Mouse (Mus musculus) gastrocnemius, adult 8-10 months (tissue): ENCODE results near the gene Mfap5. TPM values are rescaled to one million over a fixed set of nuclear protein-coding genes. Genes with fewer than 3 reads are reported as not detected.
"Not testable (repeated sequence)": the region's sequence is repeated elsewhere in the genome, so short reads cannot be mapped to it uniquely, and the experiment has no call there.

ENCODE experiments used
- DNase-seq, 2 experiments: peaks; one replicate each; pipeline ENCODE4 v3.0.0; 2022; ENCODE audit warnings: low spot score in 2 of 2
- total RNA-seq, 4 experiments: library from RNA; stranded (reverse); gene quantifications; 2 replicates each; pipeline ENCODE4 v1.2.4; 2022

Mfap5 gene
- total RNA-seq, 4 experiments from 2014 or later, result 9.2 to 17.7 (median 13.8) TPM

DNA sequence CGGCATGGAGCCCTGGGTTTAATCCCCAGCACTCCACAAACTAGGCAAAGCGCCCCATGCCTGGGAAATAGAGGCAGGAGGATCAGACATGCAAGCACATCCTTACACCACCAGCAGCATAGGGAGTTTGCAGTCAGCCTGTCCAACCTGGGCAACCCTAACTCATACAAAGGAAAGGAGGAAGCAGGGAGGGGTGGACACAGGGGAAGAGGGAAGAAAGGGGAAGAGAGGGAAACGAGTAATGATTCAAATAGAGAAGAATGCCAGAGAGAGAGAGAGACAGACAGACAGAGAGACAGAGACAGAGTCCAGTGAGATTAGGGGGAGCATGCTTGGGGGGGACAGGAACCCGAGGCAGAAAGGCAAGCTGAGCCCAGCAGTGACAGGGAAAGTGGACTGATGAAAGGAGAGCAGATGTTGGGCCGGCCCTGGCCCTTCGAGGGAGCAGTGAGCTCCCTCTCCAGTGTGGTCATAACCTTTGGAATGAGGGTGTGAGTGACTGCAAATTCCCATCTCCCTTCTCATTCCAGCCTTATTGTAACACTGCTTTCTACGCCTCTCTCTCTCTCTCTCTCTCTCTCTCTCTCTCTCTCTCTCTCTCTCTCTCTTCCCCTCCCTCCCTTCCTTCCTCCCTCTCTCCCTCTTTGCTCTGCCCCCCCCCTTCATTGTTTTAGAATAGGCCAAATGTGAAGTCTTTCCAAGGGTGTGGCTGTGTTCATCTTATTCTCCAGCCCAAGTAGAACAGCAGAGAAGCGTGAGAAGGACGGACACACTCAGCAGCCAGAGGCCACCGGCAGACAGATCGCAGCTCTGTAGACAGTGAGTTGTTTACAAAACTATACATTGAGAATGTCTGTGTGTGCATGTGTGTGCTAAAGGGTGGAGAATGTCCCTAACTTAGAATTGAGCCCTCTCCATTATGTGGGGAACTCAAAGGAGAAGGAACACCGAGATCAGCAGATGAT is 7.6 kb downstream of the Mfap5 start:
- DNase-seq, result no peak

DNA sequence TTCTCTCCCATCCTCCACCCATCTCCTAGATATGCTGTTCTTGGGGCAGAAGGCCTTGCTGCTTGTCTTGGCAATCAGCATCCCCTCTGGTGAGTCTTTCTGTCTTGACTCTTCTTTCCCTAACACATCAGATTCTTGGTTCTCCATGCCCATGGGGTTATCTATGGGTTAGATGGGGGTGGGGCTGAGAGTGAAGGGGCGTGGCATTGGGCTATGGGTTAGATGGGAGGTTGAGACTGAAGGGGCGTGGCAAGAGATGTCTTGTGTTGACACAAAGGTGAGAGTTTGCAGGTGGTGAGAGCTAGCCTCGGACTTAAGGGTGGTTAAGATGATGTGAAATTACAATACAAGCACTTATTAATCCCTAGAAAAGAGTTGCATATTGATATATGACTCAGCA is 8.7 kb downstream of the Mfap5 start:
- no peak for DNase-seq

DNA sequence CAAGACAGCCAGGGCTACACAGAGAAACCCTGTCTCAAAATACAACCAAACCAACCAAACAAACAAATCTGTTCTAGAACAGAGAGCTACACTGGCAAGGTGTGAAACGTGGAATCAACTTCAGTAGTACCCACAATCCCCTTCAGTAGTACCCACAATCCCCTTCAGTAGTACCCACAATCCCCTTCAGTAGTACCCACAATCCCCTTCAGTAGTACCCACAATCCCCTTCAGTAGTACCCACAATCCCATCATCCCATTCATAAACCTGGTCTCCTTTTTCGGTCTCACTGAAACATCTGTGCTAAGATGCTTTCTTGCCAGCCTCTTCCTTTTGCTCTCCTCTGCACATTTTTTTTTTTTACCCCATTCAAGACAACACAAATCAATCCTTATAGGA is 10.1 kb downstream of the Mfap5 start:
- not testable (repeated sequence) for DNase-seq

DNA sequence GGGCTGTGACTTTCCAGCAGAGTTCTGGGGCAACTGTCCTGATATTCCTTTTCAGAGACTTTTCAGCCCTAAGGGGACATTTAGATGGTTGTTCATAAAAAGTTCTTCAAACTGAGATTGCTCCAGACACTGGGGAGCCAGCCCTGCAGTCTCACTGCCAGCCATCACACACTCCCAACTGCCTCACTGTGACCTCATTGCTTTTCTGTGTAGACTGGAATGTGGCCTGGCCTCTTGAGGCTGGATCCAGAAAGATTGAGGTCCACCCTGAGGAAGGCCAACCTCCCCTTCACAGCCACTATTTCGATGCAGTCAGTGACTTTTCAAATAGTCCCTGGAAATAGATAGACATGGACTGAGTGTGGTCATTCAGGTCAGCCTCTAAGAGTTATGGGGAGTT is 12.0 kb downstream of the Mfap5 start:
- DNase-seq, result peak in 1 of 2 experiments; percentile 22

DNA sequence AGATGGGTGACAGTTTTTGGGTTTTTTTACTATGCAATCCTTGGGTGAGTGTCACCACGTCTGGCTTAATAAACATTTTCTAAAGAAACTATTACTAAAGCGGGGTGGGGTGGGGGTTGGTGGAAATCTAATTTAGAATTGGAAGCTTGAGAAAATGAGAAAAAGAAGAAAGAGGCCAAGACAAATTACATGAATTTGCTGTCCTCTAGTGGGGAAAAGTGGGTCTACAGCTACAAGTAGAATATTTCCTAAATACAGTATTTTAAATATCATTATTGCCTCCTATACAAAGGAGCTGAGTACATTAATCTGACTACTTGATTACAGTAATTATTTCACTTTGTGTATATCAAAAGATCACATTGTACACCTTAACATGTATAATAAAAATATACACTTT is 13.7 kb downstream of the Mfap5 start:
- DNase-seq, result no peak

DNA sequence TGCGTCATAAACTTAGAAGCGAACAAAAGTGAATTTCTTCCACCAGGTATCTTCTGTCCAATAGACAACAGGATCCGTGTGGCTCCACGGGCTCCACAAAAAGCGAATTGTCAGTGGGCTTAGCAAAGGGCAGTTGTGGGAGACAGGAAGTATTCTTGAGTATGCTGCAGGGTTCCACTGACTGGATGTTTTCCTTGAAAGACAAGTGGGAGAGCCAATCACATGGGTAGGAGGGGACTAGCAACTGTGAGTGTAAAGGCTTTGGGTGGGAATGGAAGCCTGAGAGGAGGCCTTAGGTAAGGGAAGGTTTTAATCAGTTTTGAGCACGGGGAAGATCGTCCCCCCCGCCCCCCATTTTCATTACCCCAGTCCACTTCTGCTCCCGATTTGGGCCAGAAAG is 16.9 kb downstream of the Mfap5 start:
- no peak for DNase-seq

DNA sequence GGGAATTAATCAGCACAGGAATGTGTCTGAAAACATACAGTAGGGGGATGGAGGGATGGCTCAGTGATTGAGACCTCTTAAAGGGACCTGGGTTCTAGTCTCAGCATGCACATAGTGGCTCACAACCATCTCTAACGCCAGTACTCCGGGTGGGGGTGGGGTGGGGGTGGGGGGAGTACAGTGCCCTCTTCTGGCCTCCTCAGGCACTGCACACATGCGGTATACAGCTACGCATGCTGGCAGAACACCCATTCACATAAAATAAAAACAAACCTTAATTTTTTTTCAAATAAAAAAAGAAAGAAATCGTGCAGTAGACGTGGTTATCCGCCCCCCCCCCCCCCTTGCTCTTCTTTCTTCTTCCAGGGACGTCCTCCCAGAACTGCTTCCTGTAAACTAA is 17.6 kb downstream of the Mfap5 start:
- no peak for DNase-seq

DNA sequence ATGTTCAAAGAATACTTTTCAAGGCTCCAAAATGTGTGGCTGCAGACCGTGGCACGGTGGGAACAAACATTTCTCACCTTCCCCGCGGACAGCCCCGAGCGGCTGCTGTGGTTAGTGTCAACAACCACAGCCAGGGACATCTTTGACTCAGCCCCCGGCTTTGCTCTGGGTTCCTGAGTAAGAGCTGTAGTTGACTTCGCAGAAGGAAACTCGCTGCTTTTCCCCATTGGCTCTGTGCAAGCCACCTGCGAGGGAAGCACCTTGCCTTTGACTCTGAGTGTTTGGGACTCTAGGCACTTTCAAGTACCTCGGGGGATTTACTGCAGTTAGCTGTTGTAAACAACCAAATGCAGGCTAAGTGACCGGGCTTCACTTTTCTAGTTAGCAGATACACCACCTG is 22.0 kb downstream of the Mfap5 start:
- no peak for DNase-seq

DNA sequence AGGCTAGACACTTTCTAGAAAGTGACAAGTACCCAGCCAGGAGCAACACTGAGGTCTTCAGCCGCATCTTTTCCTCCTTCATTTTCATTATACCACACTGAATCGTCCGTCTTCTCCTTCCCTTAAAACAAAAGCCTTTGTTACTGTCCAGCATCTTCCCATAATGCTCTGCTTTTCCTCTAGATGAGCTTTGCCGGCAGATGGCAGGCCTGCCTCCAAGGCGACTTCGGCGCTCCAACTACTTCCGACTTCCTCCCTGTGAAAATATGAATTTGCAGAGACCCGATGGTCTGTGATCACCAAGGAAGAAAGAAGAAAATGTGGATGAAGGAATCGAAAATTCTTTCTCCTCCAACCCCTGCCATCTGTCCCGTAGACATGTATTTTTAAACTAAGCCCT is 22.5 kb downstream of the Mfap5 start:
- DNase-seq, result no peak

DNA sequence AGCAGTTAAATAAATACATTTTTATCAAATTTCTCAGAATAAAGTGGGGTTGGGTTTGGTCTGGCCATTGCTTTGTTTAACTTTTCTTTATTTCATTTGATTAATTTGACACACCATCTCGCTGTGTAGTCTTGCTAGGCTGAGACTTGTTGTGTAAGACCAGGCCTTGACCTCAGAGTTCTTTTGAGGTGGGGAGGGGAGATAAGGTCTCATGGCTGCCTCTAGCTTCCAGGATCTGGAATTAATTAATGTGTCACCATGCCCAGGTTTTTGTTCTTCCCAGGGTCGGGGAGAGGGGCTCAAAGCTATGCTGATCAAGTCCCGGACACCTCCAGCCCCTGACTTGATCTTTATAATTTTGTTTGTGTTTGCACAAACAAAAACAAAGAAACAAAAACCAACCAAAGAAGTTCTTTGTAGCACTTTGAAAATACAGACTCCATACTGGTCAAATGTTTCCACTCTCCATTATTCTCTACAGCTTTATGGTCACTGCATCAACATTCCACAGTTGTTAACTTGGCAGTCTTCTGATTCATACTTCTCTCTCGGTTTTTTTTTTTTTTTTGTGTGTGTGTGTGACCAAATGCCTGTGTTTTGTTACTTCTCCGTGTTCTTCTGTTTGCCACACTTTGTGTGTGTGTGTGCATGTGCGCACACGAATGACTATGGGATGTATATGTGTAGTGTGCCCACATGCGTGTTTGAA is 26.0 kb downstream of the Mfap5 start:
- DNase-seq, result no peak

DNA sequence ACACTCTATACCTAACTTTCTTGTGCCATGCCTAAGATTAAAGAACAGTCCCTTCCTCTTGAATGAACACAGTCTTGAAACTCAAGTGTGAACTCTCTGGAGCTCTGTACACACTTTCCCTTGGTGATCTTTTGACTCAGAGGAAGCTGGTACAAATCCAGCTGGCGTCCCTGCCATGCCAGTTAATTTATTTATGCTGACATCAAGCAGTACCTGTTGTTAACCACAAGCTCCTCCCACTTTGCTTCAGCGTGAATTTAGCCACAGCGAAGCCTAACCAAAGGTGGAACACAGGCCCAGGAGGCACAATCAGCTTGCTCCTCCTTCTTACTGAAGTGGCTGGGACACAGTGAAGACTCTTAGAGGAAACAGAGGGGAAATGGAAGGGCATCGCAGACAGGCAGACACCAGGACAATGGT is 27.2 kb downstream of the Mfap5 start:
- DNase-seq, result no peak

DNA sequence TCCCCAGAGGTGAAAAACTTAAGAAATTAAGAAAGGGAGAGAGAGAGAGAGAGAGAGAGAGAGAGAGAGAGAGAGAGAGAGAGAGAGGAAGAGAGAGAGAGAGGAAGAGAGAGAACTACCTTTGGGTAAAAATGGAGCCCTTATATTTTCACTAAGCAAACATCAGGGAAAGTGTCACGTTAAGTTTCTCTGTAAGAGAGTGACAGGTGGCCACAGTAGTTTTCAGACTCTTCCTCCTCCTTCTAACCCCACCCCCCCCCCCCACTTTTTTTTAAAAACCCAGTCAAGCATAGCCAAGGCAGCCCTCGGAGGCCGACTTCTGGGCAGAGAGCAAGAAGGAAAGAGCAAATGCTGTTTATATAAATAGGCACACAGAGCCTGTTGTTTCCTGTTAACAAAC is 28.4 kb downstream of the Mfap5 start:
- DNase-seq, result no peak

DNA sequence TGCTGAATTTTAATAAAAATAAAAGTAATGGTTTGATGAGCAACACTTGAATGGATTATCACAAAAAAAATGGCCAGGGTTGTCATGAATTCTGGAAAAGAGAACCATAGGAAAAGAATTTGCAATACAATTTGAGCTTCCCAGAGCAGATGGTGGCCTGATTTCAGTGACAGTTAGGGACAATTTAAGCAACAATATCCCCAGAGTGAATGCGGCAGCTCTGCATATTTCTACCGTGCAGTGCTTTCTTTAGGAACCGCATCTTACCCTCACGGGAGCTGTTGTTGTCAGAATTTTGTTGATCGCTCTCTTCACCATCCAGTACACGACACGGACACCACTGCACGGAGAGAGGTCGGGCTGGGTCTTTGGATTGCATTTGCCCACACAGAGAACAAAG is 33.9 kb downstream of the Mfap5 start:
- DNase-seq, result no peak

DNA sequence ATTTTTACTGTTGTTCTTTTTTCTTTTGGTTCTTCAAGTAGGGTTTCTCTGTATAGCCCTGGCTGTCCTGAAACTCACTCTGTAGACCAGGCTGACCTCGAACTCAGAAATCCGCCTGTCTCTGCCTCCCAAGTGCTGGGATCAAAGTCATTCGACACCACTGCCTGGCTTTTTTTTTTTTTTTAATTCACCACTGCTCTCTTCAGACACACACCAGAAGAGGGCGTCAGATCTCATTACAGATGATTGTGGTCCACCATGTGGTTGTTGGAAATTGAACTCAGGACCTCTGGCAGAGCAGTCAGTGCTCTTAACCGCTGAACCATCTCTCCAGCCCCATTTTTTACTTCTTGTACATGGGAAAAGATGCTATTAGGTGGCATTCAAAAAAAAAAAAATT is 36.8 kb downstream of the Mfap5 start:
- not testable (repeated sequence) for DNase-seq

DNA sequence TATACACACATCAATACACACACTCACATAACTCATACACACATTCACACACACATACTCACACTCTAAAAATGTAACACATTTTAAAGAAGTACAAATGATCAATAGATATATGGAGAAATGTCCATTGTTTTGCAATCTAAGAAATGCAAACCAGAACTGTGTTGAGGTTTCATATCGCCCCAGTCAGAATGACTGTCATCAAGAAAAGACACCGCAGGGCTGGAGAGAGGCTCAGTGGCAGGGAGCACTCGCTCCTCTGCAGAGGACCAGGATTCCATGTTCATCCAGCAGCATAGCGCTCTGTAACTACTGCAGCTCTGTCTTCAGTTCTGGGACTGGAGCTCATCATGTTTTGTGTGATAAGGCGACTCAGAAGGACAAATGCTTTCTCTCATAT is 37.9 kb downstream of the Mfap5 start:
- no peak for DNase-seq

DNA sequence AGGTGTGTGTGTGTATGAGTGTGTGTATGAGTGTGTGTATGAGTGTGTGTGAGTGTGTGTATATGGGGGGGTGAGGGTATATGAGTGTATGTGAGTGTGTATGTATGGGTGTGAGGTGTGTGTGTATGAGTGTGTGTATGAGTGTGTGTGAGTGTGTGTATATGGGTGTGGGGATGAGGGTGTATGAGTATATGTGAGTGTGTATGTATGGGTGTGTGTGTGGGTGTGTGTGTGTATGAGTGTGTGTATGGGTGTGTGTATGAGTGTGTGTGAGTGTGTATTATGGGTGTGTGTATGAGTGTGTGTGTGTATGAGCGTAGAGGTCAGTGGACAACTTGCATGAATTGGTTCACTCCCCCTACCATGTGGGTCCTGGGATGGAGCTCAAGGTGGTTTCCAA is 39.0 kb downstream of the Mfap5 start:
- no peak for DNase-seq

DNA sequence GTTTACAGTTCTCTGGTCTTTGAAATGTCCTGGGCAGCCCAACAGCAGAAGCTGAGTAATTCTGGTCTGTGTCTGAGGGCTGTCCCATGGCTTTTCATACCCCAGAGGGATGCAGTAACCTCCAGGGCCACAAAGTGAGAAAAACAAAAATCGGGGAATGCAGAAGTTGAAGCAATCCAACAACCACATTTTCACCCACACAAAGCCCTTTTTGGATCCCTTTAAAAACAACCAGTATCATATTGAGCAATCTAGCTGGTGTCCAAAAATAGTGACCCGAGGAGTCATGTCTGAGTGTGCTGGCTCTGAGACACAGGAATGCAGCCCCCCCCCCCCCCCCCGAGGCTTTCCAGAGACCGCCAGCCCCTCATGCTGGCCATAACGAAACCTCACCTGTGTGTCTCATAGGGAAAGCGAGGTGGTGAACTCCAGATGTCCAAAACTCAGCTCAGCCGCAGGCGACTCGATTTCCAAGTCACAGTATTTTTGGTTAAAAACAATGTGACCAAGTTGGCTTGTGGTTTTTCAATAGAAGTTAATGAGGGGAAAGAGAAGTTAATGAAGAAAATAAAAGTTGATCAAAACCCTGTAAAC is 39.7 kb downstream of the Mfap5 start:
- no peak for DNase-seq

DNA sequence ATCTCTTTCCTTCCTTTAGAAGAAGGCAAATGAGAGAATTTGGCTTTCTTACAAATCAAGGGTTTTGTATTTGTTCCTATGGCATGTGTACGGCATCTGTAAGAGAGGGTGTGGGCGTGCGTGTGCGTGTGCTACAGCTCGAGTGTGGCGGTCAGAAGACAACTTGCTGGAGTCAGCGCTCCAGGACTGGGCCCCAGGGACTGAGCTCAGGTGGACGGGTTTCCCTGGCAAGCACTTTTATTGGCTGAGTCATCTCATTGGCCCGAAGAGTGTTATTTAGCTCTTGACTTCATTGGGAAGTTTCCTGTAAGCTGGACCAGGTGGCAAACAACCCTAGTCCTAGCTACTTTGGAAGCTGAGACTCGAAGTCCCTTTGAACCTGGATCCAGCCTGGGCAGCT is 40.3 kb downstream of the Mfap5 start:
- no peak for DNase-seq

DNA sequence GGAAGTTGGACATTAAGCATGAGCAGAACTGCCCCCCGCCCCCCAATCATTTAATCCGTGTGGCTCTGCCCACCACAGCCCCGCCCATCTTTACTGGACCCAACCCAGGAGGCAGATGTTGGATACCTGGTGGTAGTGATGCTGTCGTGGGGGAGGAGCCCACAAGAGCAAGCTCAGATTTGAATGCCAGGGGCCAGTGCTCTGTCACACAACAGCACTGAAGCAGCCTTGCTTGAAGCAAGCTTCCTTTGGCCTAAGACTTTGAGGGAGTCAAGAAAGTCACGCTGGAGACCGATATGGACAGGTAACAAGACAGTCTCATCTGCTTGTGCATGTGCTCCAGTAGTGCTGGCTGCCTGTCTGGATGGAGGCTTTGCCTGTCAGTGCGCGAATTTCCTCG is 48.0 kb downstream of the Mfap5 start, which contains the start of gene Aicda:
Aicda (plus strand) TSS at position 196 of the 400 bp plus-strand sequence.
- DNase-seq, result no peak

DNA sequence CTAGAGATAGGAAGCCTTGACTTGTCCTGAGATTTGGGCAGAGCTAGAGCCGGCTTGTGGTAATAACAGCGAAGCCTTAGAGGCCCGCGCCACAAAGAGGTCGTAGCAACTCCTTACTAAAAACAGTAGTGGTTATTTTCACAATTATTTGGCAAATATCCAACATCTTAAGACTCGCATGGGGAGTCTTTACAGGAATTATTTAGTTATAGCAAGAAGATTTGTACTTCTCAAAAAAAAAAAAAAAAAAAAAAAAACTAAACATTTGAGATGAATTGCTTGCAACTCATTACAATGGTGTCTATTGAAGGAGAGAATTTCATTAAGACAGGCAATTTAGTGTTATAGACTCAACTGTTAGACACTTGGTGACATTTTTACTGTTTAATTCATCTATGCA is 48.5 kb downstream of the Mfap5 start:
- no peak for DNase-seq

DNA sequence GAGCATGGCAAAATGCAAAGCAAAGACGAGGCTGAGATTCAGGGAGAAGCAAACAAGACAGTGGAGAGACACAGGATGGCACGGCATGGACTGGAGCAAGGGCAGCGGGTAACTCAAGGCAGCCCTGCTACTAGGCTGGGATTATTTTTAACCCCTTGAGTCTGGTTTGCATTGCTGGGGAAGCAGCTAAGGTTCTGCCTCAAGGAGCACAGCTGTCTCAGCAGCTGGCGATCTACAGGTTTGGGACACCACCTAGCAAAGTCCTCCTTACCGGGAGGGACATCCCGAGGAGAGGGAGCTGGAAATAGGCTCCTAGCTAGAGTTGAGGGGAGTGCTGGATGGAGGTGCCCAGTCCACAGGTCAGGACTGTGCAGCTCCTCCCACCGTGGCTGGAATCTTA is 49.6 kb downstream of the Mfap5 start:
- no peak for DNase-seq

DNA sequence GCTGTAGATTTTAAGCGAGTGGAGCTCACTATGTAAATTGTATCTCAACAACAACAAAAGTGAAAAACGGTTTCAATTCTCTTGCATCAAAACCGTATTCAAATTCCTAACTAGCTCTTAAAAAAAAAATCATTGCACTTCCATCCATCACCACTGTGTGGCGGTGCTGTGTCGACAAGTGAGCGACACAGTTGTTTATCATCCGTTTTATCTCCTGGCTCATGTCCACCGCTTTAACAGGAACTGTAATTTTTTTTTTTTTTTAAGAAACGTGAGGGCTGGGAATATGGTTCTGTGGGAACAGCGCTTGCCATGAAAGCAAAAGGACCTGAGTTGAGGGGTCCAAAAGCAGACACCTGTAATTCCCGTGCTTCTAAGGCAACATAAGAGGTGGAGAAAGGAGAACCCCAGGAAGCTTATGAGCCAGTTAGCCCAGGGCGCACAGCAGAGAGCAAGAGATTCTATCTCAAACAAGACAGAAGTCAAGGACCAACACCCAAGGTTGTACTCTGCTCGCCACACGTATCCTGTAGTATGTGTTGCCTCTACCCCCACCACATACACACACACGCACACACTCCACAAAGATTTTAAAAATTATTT is 51.4 kb downstream of the Mfap5 start:
- no peak for DNase-seq
